Mouse (Mus musculus) testis, postnatal 14 days (tissue): ENCODE data around the gene Ska3.
A peak's percentile ranks its signal among the peaks of the same experiment; 100 is the strongest.
"Not testable (repeated sequence)": the region's sequence is repeated elsewhere in the genome, so short reads cannot be mapped to it uniquely, and the experiment has no call there.

ENCODE experiments used
- DNase-seq: peaks from one replicate; pipeline ENCODE4 v3.0.0; 2021; ENCODE audit warnings: low spot score

Gene Ska3

GRCm38 (mm10) chr14:57825788-57826751, at the start of gene Ska3, which contains the start of gene Mrpl57:
Ska3 (minus strand) TSS chr14:57826185.
Mrpl57 (plus strand) TSS chr14:57826234.
- DNase-seq, result peak; percentile 95

GRCm38 (mm10) chr14:57866676-57867276, 40.8 kb upstream of the Ska3 start:
- DNase-seq, result no peak

GRCm38 (mm10) chr14:57865256-57865655, 39.3 kb upstream of the Ska3 start:
- DNase-seq, result no peak

- DNase-seq, result no peak
Observed at GRCm38 (mm10) chr14:57863129-57863528, 37.1 kb upstream of the Ska3 start.

GRCm38 (mm10) chr14:57861987-57862412, 36.0 kb upstream of the Ska3 start:
- no peak for DNase-seq

- DNase-seq, result no peak
Observed at GRCm38 (mm10) chr14:57859520-57859919, 33.5 kb upstream of the Ska3 start.

GRCm38 (mm10) chr14:57858601-57859000, 32.6 kb upstream of the Ska3 start:
- no peak for DNase-seq

GRCm38 (mm10) chr14:57856037-57856436, 30.1 kb upstream of the Ska3 start:
- DNase-seq, result not testable (repeated sequence)

GRCm38 (mm10) chr14:57852961-57853360, 27.0 kb upstream of the Ska3 start:
- DNase-seq, result no peak

GRCm38 (mm10) chr14:57850330-57850729, 24.3 kb upstream of the Ska3 start:
- DNase-seq, result no peak

- DNase-seq, result no peak
Observed at GRCm38 (mm10) chr14:57848646-57849045, 22.7 kb upstream of the Ska3 start.

GRCm38 (mm10) chr14:57848061-57848460, 22.1 kb upstream of the Ska3 start:
- DNase-seq, result not testable (repeated sequence)

GRCm38 (mm10) chr14:57844535-57844934, 18.6 kb upstream of the Ska3 start:
- DNase-seq, result no peak

GRCm38 (mm10) chr14:57835157-57835556, 9.2 kb upstream of the Ska3 start:
- no peak for DNase-seq

GRCm38 (mm10) chr14:57833526-57833925, 7.5 kb upstream of the Ska3 start:
- DNase-seq, result no peak

- no peak for DNase-seq
Observed at GRCm38 (mm10) chr14:57827284-57827683, 1.3 kb upstream of the Ska3 start.

- no peak for DNase-seq
Observed at GRCm38 (mm10) chr14:57820839-57821238, 5.1 kb downstream of the Ska3 start.

GRCm38 (mm10) chr14:57811844-57812243, 14.1 kb downstream of the Ska3 start:
- DNase-seq, result no peak

- DNase-seq, result no peak
Observed at GRCm38 (mm10) chr14:57810886-57811285, 15.1 kb downstream of the Ska3 start.

- DNase-seq, result no peak
Observed at GRCm38 (mm10) chr14:57808558-57808957, 17.4 kb downstream of the Ska3 start.

- DNase-seq, result no peak
Observed at GRCm38 (mm10) chr14:57803731-57804130, 22.3 kb downstream of the Ska3 start.

- DNase-seq, result peak; percentile 98
Observed at GRCm38 (mm10) chr14:57797991-57798931, 27.7 kb downstream of the Ska3 start, which contains the start of gene Sap18. Sap18 (plus strand) TSS chr14:57798180.
